Mouse (Mus musculus) adrenal gland, postnatal 14 days (tissue): Measurements from ENCODE around the gene Slc1a6. TPM values are rescaled to one million over a fixed set of nuclear protein-coding genes. Genes with fewer than 3 reads are reported as not detected.
"Not testable (repeated sequence)": the region's sequence is repeated elsewhere in the genome, so short reads cannot be mapped to it uniquely, and the experiment has no call there.

ENCODE experiments used
- DNase-seq: peaks from one replicate; pipeline ENCODE4 v3.0.0; 2021; ENCODE audit warnings: mixed read lengths
- long read RNA-seq, 2 experiments: library from polyadenylated mRNA; stranded (forward); transcript quantifications; one replicate each; pipeline ENCODE4 v2.0.0; 2021
- total RNA-seq: library from RNA; stranded (reverse); gene quantifications from 2 replicates; pipeline ENCODE4 v1.2.3, GENCODE M21; 2021

The Slc1a6 gene
- total RNA-seq: 0.15 and 0.64 TPM in 2 replicates
- long read RNA-seq, experiment 1: 0 reads
- long read RNA-seq, experiment 2: 0 reads

- DNase-seq: peak; percentile 53
Observed at GRCm38 (mm10) chr10:78779981-78780651, at the start of gene Slc1a6. Gene Slc1a6 (plus strand): TSS chr10:78780496.

- no peak for DNase-seq
Observed at GRCm38 (mm10) chr10:78739821-78740220, 40.5 kb upstream of the Slc1a6 start.

- DNase-seq: no peak
Observed at GRCm38 (mm10) chr10:78743721-78744120, 36.6 kb upstream of the Slc1a6 start.

GRCm38 (mm10) chr10:78745453-78746232, 34.7 kb upstream of the Slc1a6 start:
- DNase-seq: peak; percentile 7

DNA sequence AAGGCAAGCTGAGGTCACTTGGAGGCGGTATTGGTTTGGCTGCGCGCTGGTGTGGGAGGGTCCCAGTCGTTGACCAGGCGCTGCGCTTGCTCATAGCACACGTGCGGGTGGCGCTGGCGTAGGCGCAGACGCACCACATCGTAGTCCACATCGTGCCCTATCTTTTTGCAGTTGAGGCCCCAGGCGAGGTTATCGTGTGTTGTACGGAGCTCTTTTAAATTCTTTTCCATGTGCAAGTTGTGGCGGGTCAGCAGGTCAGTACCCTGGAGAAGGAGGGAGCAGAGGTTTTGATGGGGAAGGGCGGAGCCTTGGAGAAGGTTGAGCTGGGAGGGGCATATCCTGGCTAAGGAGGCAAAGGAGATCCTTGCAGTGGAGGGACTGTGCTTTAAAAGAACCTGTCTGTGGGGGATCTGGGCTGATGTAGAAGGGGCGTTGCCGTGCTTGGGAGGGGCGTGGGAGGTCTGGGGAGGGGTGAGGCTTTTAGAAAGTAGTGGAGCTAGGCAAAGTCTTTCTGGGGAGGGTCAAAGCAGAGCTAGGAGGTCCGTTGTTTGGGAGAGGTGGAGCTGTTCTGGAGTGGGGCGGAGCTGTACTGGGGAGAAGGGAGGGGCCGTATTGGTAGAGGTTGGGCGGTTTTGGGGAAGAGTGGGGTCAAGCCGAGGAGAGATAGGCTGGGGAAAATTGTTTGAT, 33.1 kb upstream of the Slc1a6 start:
- peak; percentile 12 for DNase-seq

DNA sequence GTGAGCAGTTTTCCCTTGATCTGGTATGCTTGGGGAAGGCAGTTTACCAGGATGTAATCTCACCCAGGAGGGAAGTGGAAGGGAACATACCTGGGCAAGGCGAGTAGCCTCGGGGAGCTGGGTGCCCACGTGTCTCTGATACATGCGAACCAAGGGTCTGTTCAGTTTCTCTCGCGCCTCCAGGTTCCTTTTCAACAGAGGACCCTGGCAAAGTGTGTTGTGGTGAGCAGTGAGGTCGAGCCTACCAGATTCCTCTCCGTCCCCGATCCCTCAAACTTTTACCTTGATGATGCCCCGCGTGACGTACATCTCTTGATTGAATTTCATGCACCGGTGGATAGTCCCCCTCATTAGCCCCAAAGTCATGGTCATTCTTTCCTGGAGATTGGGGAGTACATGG, 32.1 kb upstream of the Slc1a6 start:
- no peak for DNase-seq

- no peak for DNase-seq
Observed at GRCm38 (mm10) chr10:78748946-78749345, 31.4 kb upstream of the Slc1a6 start.

GRCm38 (mm10) chr10:78752452-78753191, 27.7 kb upstream of the Slc1a6 start, which contains the start of gene Ccdc105:
Gene Ccdc105 (minus strand): TSS chr10:78753065.
- DNase-seq: peak; percentile 74

DNA sequence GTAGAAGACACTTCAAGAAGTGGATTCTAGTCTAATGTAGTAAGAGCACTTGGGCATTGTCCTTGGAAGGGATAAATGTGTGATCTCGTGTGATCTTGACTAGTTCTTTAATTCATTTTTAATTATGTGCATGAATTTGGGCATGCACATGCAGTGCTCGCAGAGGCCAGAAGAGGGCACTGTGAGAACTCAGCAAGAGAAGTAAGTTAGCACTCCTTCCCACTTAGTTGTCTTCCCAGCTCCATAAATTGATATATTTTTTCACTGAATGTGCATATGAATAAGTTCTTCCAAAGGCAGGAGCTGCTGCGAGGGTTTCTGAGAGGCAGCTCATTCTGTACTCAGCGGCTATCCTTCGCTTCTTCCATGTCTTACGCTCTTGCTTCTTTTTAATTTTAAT, 24.3 kb upstream of the Slc1a6 start:
- DNase-seq: peak; percentile 69

GRCm38 (mm10) chr10:78765570-78765969, 14.7 kb upstream of the Slc1a6 start:
- DNase-seq: no peak

DNA sequence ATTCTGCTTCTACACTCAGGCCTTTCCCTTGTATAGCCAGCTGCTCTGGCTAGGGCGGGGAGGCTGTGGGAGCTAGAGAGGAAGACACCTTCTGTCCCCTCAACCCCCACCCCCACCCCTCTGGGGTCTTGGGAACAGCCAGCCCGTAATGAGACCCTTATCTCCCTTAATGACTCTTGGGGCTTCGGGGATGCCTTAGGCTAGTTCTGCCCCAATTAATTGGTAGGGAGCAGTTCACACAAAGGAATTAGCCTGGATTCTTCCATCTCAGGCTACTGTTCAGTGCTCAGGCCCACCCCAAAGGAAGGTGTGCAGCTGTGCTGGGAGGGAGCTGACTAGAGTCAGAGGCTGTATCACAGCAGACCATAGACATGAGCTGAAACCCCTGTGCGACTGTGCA, 4.5 kb upstream of the Slc1a6 start:
- DNase-seq: no peak

DNA sequence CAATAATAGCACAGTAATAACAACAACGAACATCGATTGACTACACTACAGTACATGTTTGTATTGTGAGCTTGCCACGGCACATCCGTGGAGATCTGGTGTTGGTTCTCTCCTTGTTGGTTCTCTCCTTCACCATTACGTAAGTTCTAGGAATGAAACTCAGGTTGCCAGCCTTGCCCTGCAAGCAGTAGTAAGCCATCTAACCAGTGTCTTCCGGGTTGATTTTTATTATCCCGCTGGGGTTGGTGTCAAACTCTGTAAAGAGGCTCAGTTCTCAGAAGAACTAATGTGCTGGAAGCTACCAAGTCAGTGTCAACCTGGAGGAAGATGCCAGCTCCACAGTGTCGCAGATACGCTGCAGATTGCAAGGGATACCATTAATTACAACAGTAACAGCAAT, 769 bp upstream of the Slc1a6 start:
- DNase-seq: peak; percentile 3

DNA sequence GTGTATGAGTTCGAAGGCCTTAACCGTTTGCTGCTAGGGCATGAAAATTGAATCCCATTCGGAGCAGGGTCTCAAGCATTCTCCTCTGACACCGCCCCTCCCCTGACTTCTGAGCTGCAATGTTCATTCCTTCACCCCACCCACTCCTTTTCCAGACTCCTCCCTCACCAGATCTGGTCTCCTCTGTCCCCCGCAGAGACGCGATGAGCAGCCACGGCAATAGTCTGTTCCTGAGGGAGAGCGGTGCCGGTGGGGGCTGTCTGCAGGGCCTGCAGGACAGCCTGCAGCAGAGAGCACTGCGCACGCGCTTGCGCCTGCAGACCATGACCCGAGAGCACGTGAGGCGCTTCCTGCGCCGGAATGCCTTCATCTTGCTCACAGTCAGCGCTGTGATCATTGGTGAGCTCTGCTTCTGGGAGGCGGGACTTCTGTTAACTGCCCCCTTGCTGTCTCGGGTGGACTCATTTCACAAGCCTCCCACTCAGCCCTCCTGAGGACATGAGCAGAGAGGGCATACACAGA, 7.3 kb downstream of the Slc1a6 start:
- DNase-seq: peak; percentile 83

DNA sequence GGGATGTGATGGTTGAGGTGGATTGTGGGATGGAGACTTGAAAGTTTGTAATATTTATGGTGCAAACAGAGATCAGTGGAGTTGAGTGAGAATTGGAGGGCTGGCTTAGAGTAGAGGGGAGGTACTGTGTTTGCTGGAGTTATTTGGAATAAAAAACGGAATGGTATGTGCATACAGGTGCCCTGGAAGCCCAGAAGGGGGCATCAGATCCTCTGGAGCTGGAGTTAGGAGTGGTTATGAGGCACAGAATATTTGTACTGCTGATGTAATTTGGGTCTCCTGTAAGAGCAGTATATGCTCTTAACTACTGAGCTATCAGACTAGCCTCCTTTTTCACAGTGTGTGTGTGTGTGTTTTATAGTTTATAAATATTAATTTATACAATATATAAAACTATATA, 10.3 kb downstream of the Slc1a6 start:
- no peak for DNase-seq

GRCm38 (mm10) chr10:78801449-78801848, 21.2 kb downstream of the Slc1a6 start:
- no peak for DNase-seq

GRCm38 (mm10) chr10:78812358-78813060, 32.2 kb downstream of the Slc1a6 start:
- DNase-seq: no peak

GRCm38 (mm10) chr10:78840456-78840855, 60.2 kb downstream of the Slc1a6 start:
- DNase-seq: not testable (repeated sequence)

GRCm38 (mm10) chr10:78852066-78852465, 71.8 kb downstream of the Slc1a6 start, which contains the start of gene Olfr1356:
Gene Olfr1356 (minus strand): TSS chr10:78852166.
- DNase-seq: no peak
